Mouse (Mus musculus) thymus, postnatal 14 days (tissue): ENCODE data around the gene Ccdc9.
"Not testable (repeated sequence)": the region's sequence is repeated elsewhere in the genome, so short reads cannot be mapped to it uniquely, and the experiment has no call there.

Experiments
- DNase-seq: peaks from one replicate; pipeline ENCODE4 v3.0.0; 2021

The Ccdc9 gene

GRCm38 (mm10) chr7:16266593-16266992, 20.0 kb downstream of the Ccdc9 start:
- DNase-seq, result not testable (repeated sequence)

GRCm38 (mm10) chr7:16265856-16266255, 20.7 kb downstream of the Ccdc9 start:
- no peak for DNase-seq

DNA sequence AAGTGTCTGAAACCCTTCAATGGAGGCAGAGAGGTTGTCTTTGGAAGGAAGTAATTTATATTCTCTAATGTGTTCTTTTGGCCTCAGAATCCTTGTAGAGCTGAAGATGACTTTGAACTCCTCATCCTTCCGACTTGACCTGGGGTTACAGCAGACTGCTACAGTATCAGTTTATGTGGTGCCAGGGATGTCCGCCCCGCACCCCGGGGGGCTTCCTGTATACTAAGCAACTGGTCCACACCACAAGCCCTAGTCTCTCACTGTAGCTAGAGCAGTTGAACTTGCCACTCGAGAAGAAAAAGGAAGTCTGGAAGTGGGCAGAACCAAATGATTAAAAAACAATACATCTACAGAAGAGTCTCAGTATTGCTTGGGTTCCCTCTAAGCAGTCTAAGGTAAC, 22.8 kb downstream of the Ccdc9 start:
- DNase-seq, result no peak

DNA sequence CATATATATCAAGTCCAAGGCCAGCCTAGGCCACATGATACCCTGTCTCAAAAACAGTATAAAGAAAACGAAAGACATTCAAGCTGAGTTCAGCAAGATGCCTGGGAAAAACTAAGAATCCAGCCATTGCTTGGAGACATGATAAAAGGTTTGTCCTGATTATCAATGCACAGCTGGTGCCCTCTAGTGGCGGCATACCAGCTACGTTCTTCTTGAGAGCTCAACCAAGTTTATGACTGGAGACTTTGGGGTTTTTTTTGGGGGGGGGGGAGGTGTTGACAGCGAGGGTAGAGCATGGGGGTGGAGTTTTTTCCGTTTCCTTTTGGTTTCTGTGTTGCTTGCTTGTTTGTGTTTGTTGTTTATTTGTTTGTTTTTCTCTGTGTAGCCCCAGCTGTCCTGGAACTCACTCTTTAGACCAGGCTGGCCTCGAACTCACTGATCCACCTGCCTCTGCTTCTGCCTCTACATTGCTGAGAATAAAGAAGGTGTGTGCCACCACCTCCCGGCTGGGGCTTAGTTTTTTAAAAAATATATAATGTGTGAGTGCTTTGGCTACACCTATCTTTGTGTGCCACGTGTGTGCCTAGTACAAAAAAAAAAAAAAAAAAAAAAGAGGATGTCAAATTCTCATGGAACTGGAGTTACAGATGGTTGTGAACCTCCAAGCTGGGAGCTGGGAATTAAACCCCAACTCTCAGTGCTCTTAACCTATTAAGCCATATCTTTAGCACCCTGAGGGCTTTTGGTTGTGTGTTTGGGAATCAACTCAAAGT, 23.4 kb downstream of the Ccdc9 start:
- peak; percentile 84 for DNase-seq

DNA sequence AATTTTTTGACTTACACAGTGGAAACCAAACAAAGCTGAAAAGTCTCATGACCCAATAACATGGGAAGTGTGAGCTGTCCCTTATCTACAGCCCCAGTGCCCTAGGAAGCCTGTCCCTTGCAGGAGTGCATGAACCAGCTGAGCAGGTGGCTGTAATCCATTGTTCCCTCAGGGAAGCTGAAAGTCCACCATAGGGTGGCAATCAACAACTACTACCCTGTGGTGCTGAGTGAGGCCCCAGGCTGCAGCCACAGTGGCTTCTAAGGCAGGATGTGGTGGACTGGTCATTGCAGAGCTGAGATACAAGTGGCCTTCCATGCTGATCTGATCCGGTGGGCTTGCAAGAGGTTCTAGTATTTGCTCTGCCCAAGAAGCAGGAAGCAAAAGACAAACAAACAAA, 25.5 kb downstream of the Ccdc9 start:
- DNase-seq, result no peak

DNA sequence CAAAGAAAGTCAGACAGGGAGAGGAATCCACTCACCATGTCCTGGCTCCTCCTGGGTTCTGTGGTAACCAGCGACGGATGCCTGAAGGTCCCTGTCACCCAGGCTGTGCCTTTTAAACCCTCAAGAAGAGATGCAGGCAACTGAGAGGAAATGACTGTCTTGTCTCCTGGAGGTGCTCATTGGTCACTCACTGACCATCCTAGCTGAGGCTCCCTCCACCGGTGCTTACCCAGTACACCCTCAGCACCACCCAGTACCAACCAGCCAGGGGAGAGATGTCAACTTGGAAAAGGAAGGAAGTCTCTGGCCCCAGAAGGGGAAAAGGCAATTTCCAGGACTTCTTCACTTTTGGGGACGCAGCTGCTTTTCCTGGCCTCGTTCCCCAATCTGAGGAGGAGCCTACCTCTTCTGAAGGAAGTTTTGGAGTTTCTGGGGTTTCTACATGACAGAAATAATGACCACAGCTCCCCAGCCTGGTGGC, 27.4 kb downstream of the Ccdc9 start, which contains the start of gene C5ar1:
Gene C5ar1 (minus strand): TSS at position 431 of the 481 bp plus-strand sequence.
- no peak for DNase-seq

DNA sequence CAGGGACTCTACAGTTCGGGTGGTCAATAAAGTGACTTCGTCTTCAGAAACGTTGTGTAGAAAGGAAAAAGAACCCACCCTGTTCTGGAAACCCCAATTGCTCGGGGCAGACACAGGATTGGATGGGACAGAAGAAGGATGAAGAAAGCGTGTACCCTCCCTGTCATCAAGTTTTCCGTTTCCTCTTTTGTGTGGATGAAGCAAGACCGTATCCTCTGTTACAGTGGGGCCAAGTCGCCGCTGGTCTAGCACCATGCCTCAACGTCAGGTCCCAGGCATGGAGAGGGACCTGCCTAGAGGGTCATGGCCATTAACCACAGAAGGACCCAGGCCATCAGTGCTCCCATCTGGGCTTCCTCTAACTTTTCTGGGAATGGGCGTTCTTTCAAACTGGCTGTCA, 28.8 kb downstream of the Ccdc9 start:
- DNase-seq, result no peak

DNA sequence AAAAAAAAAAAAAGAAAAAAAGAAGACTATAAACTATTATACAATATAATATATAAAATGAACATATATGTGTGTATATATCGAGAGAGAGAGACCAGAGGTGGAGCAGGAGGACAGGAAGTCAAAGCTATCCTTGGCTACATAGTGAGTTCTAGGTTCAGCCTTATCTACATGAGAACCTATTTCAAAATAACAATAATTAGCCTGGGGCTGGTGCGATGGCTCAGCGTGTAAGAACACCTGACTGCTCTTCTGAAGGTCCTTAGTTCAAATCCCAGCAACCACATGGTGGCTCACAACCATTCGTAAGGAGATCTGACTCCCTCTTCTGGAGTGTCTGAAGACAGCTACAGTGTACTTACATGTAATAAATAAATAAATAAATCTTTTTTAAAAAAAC, 30.6 kb downstream of the Ccdc9 start:
- DNase-seq, result not testable (repeated sequence)

GRCm38 (mm10) chr7:16254195-16254594, 32.4 kb downstream of the Ccdc9 start:
- no peak for DNase-seq

- no peak for DNase-seq
Observed at GRCm38 (mm10) chr7:16250687-16251086, 35.9 kb downstream of the Ccdc9 start.

- no peak for DNase-seq
Observed at GRCm38 (mm10) chr7:16245958-16246357, 40.6 kb downstream of the Ccdc9 start.

- no peak for DNase-seq
Observed at GRCm38 (mm10) chr7:16244067-16244466, 42.5 kb downstream of the Ccdc9 start, which contains the start of gene C5ar2. TSS of gene C5ar2 (minus strand) at chr7:16244154.

DNA sequence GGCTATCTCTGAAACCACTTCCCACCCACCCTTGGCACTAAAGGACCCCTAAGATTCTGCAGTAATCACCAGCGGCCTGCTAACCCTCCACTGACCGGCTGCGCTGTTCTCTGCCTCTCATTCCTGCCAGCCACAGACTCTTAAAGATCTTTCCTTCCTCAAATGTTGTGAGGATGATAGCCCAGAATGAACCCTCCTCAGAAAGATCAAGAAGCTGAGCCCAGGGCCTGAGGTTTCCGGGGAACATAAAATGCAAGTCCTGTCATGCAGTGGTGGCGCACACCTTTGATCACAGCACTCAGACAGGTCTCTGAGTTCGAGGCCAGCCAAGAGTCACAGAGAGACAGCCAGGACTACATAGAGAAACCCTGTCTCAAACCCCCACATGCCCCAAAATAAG, 44.4 kb downstream of the Ccdc9 start:
- no peak for DNase-seq

DNA sequence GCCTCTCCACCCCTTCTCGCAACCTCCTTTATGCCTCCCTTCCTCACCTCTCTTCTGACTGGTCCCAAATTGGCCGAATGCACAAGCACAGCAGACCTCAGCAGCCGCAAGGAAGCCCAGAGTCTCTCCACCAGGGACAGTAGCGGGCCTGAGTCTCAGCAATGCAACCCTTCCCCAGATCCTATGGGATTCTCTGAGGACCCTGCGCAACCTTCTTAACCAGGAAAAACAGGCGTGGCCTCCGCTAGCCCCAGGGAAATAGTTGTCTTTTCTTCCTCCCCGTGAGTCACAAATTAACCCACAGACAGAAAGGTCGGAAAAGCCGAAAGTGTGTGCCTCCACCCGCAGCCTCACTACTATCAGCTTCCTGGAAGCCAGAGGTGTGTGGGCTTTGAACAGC, 44.8 kb downstream of the Ccdc9 start:
- DNase-seq, result no peak

- no peak for DNase-seq
Observed at GRCm38 (mm10) chr7:16240978-16241303, 45.7 kb downstream of the Ccdc9 start.

DNA sequence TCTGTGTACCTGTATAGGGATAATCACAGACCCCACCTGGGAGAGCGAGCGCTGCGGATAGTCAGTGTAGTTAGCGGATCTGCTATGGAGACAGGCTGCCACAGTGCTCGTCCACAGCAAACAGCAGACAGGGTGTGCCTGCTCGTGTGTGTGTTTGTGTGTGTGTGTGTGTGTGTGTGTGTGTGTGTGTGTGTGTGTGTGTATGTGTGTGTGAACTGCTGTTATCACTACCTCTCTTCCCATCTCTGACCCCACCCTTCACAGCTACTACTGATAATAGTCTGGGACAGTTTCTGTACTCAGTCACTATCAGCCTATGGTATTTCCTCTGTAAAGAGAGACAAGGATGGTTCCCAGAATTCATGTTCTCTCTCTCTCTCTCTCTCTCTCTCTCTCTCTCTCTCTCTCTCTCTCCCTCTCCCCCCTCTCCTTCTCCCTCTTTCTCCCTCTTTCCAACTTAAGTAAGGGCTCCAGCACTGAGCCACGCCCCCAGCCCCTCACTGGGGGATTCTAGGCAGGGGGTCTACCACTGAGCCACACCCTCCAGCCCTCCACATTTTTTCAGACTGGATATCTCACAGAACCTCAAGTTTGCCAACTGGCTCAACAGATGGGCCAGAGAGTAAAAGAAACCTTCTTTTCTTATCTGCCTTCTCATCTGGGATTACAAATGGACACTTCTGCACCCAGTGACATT, 46.2 kb downstream of the Ccdc9 start:
- no peak for DNase-seq

DNA sequence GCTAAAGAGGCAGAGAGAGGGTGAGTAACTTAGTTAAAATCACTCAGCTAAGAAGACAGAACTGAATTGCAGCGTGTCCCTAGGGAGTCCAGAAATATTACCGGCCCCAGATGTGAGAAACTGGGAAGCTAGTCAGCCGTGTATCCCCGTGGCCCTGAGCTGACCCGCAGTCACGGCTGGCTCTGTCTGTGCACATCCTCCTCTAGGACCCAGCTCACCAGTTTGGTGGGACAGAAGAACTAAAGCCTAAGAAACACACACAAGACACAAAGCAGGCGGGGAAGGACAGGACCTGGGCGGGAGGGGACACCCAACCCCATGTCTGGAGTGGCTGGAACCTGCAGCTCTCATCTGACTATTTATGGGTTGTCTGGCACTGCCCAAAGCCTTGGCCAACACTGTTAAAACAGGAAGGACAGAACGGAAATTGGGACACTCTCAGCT, 47.0 kb downstream of the Ccdc9 start:
- DNase-seq, result no peak

DNA sequence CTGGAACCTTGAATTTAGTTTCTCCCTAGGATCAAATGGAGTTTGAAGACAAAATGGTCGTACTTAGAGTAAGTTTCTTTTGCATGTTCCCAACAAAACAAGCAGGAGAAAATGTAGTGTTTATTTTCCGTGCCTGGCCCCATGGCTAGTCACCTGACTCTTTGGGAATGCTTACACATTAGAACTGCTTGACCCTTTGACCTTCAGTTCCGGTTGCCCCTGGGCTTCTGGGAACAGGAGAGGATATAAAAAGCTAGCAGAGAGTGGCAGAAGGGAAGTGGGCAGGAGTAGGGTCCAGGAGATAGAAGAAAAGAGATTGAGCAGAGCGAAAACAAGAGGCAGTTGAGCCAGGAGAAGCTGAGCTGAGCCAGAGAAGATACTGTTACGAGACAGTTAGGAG, 56.7 kb downstream of the Ccdc9 start:
- no peak for DNase-seq
